Mouse (Mus musculus): ENCODE measurements around the gene Mbtps2. TPM values are rescaled to one million over a fixed set of nuclear protein-coding genes. Genes with fewer than 3 reads are reported as not detected.

Mbtps2 gene
- total and polyA plus RNA-seq, 3 experiments, result 5.8 to 30.2 (median 12.4) TPM

GRCm38 (mm10) chrX:157594606-157595005 is 3.9 kb downstream of the Mbtps2 start:
- TF ChIP-seq NELFE (IDR thresholded peaks at IDR 0.05; ENCODE audit: low read depth, low read length) (no peak), TBP (conservative IDR thresholded peaks at IDR 0.05; ENCODE audit: low read depth, low read length) (no peak), MAX (IDR thresholded peaks at IDR 0.05; ENCODE audit: low read length) (no peak), ETS1 (conservative IDR thresholded peaks at IDR 0.05; ENCODE audit: low read depth, low read length) (no peak), CTCF (conservative IDR thresholded peaks at IDR 0.05 in 1 of 2, IDR thresholded peaks at IDR 0.05 in 1 of 2; ENCODE audit: low read depth in 2 of 2, low read length in 2 of 2) (no peak), NRF1 (IDR thresholded peaks at IDR 0.05; ENCODE audit: low read depth, low read length) (no peak), UBTF (IDR thresholded peaks at IDR 0.05; ENCODE audit: low read depth, low read length) (no peak)
- no peak for DNase-seq (ENCODE audit: extremely low read depth)
- Histone ChIP-seq H3K36me3 (replicated peaks in 1 of 2; ENCODE audit: control insufficient read depth in 1 of 2, insufficient read depth in 1 of 2, low read length in 1 of 2) (peaks cover 3 to 11% of the 10 kb centered on the region in 2 experiments), H3K27ac (ENCODE audit: insufficient read depth, low read depth) (no peak overlapping the region), H3K4me2 (ENCODE audit: insufficient read depth, low read depth, poor library complexity, severe bottlenecking) (no peak overlapping the region), H3K9me3 (replicated peaks; ENCODE audit: low read length) (no peaks in the 10 kb centered on the region), H3K79me2 (replicated peaks; ENCODE audit: control insufficient read depth, extremely low read depth, insufficient read depth, poor library complexity, severe bottlenecking) (peaks cover 16% of the 10 kb centered on the region), H3K27me3 (replicated peaks) (no peaks in the 10 kb centered on the region), H3K4me3 (replicated peaks in 1 of 3; ENCODE audit: low read depth in 2 of 3, low read length in 2 of 3, poor library complexity in 1 of 3) (no peak overlapping the region), H3K4me1 (ENCODE audit: control insufficient read depth in 1 of 2, insufficient read depth in 2 of 2) (peaks cover 0 to 7% of the 10 kb centered on the region in 2 experiments; a peak in 1 of 4 replicates), H3K9ac (ENCODE audit: insufficient read depth, low read depth) (no peak overlapping the region)
- dilution Hi-C loops (cut with MboI; ENCODE audit: extremely low pct_ligation_motif_present, extremely low pct_unique_long_range_greater_than_20kb, low sequenced_read_pairs), result no loop called here
- in situ Hi-C loops (cut with MboI; ENCODE audit: low pct_ligation_motif_present, low pct_unique_long_range_greater_than_20kb, low sequenced_read_pairs), result loop anchor here (10.0 kb wide), 1 partner anchor 120 kb away; no protein-coding TSS in a partner anchor

- Histone ChIP-seq H3K9me3 (replicated peaks; ENCODE audit: low read length) (no peaks in the 10 kb centered on the region), H3K9ac (ENCODE audit: insufficient read depth, low read depth) (no peak overlapping the region), H3K27me3 (replicated peaks) (no peaks in the 10 kb centered on the region), H3K4me2 (ENCODE audit: insufficient read depth, low read depth, poor library complexity, severe bottlenecking) (no peak overlapping the region), H3K36me3 (replicated peaks in 1 of 2; ENCODE audit: control insufficient read depth in 1 of 2, insufficient read depth in 1 of 2, low read length in 1 of 2) (peaks cover 9 to 49% of the 10 kb centered on the region in 2 experiments), H3K4me1 (ENCODE audit: control insufficient read depth in 1 of 2, insufficient read depth in 2 of 2) (no peaks in the 10 kb centered on the region), H3K79me2 (replicated peaks; ENCODE audit: control insufficient read depth, extremely low read depth, insufficient read depth, poor library complexity, severe bottlenecking) (no peaks in the 10 kb centered on the region), H3K27ac (ENCODE audit: insufficient read depth, low read depth) (no peak overlapping the region), H3K4me3 (replicated peaks in 1 of 3; ENCODE audit: low read depth in 2 of 3, low read length in 2 of 3, poor library complexity in 1 of 3) (no peak overlapping the region)
- no peak for DNase-seq (ENCODE audit: extremely low read depth)
- dilution Hi-C loops (cut with MboI; ENCODE audit: extremely low pct_ligation_motif_present, extremely low pct_unique_long_range_greater_than_20kb, low sequenced_read_pairs), result no loop called here
- in situ Hi-C loops (cut with MboI; ENCODE audit: low pct_ligation_motif_present, low pct_unique_long_range_greater_than_20kb, low sequenced_read_pairs), result no loop called here
- no peak for TF ChIP-seq JUN (IDR thresholded peaks at IDR 0.05; ENCODE audit: insufficient read depth, low read depth, low read length)
- TF ChIP-seq TBP (conservative IDR thresholded peaks at IDR 0.05; ENCODE audit: low read depth, low read length), result no peak
- no peak for TF ChIP-seq ZMIZ1 (IDR thresholded peaks at IDR 0.05; ENCODE audit: low read depth, low read length)
- no peak for TF ChIP-seq USF1 (IDR thresholded peaks at IDR 0.05; ENCODE audit: low read depth, low read length)
- no peak for TF ChIP-seq PAX5 (IDR thresholded peaks at IDR 0.05; ENCODE audit: low read length)
- TF ChIP-seq MXI1 (IDR thresholded peaks at IDR 0.05; ENCODE audit: low read depth, low read length), result no peak
- TF ChIP-seq KAT2A (IDR thresholded peaks at IDR 0.05; ENCODE audit: insufficient replicate concordance, low read length), result no peak
- TF ChIP-seq ZKSCAN1 (IDR thresholded peaks at IDR 0.05; ENCODE audit: borderline replicate concordance, low read depth, low read length), result no peak
- no peak for TF ChIP-seq MYC (IDR thresholded peaks at IDR 0.05; ENCODE audit: low read depth, low read length)
- TF ChIP-seq MAFK (IDR thresholded peaks at IDR 0.05; ENCODE audit: insufficient replicate concordance, low read length), result no peak
- TF ChIP-seq BHLHE40 (IDR thresholded peaks at IDR 0.05; ENCODE audit: low read depth, low read length), result no peak
- TF ChIP-seq ZC3H11A (IDR thresholded peaks at IDR 0.05; ENCODE audit: low read depth, low read length), result no peak
- TF ChIP-seq SMC3 (IDR thresholded peaks at IDR 0.05; ENCODE audit: low read depth, low read length), result no peak
- TF ChIP-seq IRF4 (IDR thresholded peaks at IDR 0.05; ENCODE audit: low read depth, low read length), result no peak
- TF ChIP-seq MAX (IDR thresholded peaks at IDR 0.05; ENCODE audit: low read length), result no peak
These were observed 11.5 kb downstream of the Mbtps2 start for GRCm38 (mm10) chrX:157587001-157587400.
